Mouse (Mus musculus) thymus, adult 18-20 months (tissue): ENCODE measurements at regions not wholly inside any gene's neighbourhood (a gene's known extent, or its start where the extent isn't known, plus 50 kb on each side); places are given as distances from the start of the nearest gene placed in this dataset.

Experiments used
- DNase-seq, 2 experiments: peaks; one replicate each; pipeline ENCODE4 v3.0.0; 2022; ENCODE audit warnings: mixed read lengths in 2 of 2

GRCm38 (mm10) chr13:59227523-59228058 lies 357.4 kb downstream of the Agtpbp1 start:
- no peak for DNase-seq

DNA sequence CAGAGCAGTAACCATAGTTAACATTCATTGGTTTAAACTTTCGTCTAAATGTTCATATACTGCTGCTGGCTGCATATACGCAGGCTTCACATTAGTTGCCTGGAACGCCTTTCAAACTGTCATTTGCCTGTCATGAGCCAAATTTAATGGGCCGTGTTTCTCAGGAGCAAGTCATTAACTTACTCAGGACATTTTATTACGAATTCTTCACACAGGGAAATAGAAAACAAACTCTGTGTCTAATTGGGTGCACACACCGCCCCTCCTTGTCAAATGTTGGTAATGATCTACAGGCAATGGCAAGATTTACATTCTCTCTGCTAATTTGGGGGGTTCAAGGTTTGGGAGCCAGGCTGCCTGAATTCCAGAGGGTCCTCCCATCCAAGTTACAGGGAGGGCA lies 364.4 kb downstream of the Agtpbp1 start:
- DNase-seq: no peak

DNA sequence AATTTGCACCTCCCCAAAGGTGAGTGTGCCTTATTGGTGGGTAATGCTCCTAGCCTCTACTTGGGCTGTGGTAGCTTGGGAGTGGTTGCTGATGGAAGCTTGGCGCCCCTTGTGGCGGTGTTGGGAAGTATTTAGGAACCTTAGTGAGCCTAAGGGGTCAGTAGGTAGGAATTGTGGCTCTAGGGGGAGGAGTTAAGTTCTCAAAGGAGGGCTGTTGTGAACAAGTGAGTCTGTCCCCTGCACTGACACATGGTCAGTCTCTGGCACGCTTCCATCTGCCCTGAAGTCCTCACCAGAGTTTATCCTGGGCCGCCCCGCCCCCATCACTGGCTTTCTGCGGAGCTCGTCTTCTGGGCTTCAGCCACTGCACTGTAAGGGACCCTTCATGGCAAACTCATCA lies 364.9 kb downstream of the Agtpbp1 start:
- DNase-seq: no peak

- no peak for DNase-seq
Measured at GRCm38 (mm10) chr13:59216686-59217298, 368.2 kb downstream of the Agtpbp1 start.

- no peak for DNase-seq
Measured at GRCm38 (mm10) chr13:59212296-59212701, 372.7 kb downstream of the Agtpbp1 start.

DNA sequence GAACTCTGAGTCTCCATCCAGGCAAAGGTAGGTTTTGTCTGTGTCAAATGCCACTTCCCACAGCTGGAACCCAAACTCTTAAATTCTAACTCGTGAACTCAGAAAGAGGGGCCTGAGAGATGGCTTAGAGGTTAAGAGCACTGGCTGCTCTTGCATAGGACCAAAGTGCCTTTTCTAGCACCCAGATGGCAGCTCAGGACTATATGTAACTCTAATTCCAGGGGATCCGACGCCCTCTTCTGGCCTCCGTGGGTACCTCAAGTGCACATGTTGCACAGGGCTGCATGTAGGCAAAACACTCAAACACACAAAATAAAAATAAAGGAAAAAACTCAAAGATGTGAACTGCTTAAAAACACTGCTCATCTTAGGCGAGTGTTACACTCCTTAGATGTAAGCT lies 374.2 kb downstream of the Agtpbp1 start:
- no peak for DNase-seq

- DNase-seq: no peak
Measured at GRCm38 (mm10) chr13:59206186-59206585, 378.8 kb downstream of the Agtpbp1 start.

DNA sequence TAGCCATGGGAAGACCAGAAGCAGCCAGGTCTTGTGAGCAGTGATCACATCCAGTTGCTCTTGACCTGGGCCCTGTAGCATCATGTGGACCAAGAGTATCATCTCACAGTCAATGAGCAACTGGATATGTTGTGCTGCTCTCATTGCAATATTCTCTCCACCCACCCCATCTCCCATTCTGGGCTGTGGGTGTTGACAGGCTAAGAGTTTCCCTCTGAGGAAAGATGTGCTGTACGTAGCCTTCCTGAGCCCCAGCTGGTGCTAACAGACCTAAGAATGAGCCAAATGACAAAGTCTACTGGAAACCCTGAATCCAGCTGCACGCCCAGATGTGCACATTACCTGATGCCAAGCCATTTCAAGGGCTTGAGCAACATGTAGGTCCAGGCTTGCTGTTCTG lies 380.5 kb downstream of the Agtpbp1 start:
- no peak for DNase-seq

GRCm38 (mm10) chr13:59196311-59196710 lies 388.7 kb downstream of the Agtpbp1 start:
- DNase-seq: no peak

- no peak for DNase-seq
Measured at GRCm38 (mm10) chr13:59188431-59188830, 382.1 kb downstream of the Ntrk2 start.
